Mouse (Mus musculus): ENCODE results near the gene Nemf. TPM values are rescaled to one million over a fixed set of nuclear protein-coding genes. Genes with fewer than 3 reads are reported as not detected.
A peak's percentile ranks its signal among the peaks of the same experiment; 100 is the strongest.

Nemf gene
- total RNA-seq, 4 experiments from 2014 or later: 43.7 to 46.5 (median 45.8) TPM

DNA sequence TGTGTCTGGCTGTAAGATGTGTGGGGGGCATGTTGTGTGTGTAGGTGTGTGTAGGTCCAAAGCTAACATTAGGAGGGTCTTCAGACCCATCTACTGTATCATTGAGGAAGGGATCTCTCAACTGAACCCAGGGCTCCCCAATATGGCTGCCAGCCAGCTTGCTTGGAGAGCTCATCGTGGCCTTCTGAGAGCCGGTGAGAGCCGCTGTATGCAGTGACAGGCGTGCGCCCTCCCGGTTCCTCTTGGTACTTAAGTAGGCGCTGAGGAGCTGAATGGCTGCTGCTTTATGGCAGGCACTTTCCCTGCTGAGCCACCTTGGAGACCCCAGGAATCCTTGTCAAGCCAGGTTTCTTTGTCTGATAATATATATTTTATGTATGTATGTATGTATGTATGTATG is 50.6 kb downstream of the Nemf start:
- no peak for DNase-seq (ENCODE audit: low spot score in 2 of 2)

DNA sequence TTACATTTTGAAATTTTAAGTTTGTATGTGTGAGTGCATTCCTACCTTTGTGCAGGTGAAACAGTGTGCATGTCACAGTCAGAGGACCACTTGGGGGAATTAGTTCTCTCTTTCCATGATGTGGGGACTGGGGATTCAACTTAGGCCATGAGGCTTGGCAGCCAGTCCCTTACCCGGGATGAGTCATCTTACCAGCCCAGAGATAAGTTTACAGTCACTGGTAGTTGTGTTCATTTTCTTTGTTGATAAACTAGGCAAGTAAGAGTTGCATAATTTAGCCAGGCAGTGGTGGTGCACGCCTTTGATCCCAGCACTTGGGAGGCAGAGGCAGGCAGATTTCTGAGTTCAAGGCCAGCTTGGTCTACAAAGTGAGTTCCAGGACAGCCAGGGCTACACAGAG is 52.9 kb downstream of the Nemf start:
- DNase-seq (ENCODE audit: low spot score in 2 of 2): no peak

- no peak for DNase-seq (ENCODE audit: low spot score in 2 of 2)
These were observed 54.8 kb downstream of the Nemf start for GRCm38 (mm10) chr12:69302171-69302570.

DNA sequence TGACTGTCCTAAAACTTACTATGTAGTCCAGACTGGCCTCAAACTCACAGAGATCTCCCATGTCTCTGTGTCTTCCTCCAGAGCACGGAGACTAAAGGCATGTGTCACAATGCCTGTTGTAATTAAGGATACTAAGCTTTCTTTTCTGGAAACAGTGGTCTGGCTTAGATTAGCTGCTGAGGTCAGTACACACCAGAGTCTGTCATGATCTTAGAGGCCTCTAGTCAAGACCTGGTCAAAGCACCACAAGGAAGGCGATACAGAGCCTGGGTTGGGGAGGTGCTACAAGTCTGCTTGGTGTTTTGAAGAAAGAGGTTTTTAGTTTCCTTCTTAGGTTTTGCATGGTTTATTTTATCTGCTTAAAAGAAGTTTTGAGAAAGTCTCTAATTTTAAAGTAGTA is 56.6 kb downstream of the Nemf start:
- no peak for DNase-seq (ENCODE audit: low spot score in 2 of 2)

GRCm38 (mm10) chr12:69299831-69300230 is 57.1 kb downstream of the Nemf start:
- DNase-seq (ENCODE audit: low spot score in 2 of 2): no peak

DNA sequence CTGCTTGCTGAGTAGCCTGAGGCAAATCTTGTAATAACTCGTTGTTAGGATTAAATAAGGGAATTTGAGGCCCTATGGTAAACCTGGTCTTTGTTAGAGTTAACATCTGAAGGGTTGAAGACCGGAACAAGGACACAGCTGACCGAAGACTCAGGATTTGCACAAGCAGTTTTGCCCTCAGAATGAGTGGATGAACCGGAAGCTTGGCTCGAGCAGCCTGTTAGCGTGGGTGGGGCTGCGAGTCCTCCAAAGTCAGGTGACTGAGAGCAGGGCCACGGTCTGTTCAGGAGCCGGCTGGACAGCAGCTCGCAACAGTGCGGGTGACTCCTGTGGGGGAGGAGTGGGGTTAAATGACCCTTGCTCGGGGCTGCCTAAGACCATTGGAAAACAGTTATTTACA is 57.7 kb downstream of the Nemf start:
- DNase-seq (ENCODE audit: low spot score in 2 of 2): no peak

DNA sequence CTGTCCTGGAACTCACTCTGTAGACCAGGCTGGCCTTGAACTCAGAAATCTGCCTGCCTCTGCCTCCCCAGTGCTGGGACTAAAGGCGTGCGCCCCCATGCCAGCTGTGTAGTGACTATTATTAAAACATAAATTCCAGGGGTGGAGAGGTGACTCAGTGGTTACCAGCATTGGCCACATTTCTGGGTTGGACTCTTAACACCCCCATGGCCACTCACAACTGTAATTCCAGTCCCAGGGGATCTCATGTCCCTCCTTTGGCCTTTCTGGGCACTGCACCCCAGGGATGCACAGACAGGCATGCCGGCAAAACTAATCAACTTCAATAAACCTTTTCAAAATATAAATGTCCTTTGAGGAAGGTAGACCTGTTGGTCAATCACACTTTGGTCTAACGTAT is 58.7 kb downstream of the Nemf start:
- DNase-seq (ENCODE audit: low spot score in 2 of 2): no peak

DNA sequence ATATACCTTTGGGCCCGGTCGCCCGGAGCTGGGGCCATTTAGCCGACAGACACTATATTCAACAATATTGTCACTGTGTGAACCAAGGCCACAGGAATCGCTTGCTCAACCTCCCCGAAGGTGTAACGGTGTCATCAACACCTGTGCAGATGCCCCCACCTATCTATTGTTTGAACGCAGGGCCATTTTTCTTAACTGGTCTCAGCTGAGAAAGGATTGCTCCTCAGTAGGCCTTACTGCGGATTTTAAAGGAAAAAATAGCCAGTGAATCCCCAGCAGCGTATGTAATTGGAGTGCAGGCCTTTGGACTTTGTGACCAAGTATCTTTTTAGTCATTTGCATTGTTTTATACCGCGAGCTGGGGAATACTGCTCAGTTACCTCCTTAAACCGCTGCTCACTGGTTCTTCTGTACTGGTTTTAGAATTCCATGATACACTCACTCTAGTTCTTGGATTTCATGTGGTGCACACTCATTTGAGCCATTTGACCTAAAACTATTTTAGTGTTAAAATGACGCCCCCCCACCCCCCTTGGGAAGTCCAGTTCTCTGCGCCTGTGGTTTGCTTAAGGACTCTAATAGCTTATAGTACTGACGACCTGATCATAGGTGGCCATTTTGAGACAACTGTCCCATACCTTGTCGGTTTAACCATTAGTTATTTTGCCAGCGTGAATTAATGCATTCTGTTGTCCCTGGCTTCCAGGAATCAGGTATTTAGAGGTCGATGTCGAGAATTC is 59.4 kb downstream of the Nemf start:
- no peak for DNase-seq (ENCODE audit: low spot score in 2 of 2)

DNA sequence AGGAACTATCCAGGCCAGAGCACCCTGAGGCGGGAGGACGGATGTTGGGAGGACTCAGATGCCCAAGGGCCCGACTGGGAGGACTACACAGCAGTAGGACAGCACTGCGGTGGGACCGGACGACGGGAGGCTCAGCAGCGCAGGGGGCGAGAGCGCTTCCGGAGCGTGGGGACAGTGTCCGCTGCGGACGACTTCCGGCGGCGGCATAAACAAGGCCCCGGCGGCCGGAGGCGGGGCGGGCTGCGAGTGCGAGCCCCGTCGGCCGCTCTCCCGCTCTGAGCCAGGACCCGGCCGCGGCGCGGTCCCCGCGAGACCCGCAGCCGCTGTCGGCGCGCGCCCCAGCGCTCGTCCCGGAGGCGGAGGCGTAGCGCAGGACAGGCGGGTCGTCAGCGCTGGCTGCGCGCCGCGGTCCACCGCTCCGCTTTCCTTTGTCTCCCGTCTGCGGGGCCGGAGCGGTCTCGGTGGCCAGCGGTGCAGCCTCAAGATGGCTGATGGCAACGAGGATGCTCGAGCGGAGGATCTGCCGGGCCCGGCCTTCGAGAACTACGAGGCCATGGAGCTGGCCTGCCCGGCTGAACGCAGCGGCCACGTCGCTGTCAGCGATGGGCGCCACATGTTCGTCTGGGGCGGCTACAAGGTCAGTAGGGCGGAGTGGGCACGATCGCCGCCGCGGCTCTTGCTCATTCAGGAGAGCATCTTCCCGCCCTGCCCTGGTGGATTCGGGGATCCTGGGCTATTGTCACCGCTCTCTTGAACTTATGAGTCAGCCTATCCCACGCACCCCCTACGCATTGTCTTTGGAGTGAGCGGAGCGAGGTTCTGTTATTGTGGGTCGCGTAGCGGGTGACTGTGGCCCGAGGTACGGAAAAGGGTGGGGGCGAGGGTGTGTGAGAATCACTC is 60.2 kb downstream of the Nemf start, which contains the start of gene Klhdc2:
Gene Klhdc2 (plus strand): TSS at position 171 of the 900 bp plus-strand sequence.
- peak; percentile 76 to 93 for DNase-seq (ENCODE audit: low spot score in 2 of 2)

- no peak for DNase-seq (ENCODE audit: low spot score in 2 of 2)
These were observed 61.3 kb downstream of the Nemf start for GRCm38 (mm10) chr12:69295651-69296050.

GRCm38 (mm10) chr12:69294936-69295335 is 62.0 kb downstream of the Nemf start:
- DNase-seq (ENCODE audit: low spot score in 2 of 2): no peak

DNA sequence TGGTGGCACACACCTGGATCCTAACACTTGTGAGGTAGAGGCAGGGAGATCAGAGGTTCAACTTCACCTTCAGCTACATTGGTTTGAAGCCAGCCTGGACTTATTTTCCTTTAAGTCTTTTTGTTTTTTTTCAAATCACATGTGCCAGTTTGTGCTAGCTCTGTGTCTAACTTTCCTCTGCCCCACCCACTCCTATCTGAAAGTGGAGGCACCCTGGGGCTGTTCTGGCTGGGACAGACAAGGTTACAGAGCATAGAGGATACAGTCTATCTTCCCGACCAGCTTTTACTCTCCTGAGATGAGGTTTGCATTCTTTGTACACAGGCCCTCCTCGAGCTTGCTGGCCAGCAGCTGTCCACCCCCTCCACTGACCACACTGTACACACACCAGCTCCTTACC is 63.1 kb downstream of the Nemf start:
- no peak for DNase-seq (ENCODE audit: low spot score in 2 of 2)

GRCm38 (mm10) chr12:69292401-69292800 is 64.6 kb downstream of the Nemf start:
- DNase-seq (ENCODE audit: low spot score in 2 of 2): no peak

- no peak for DNase-seq (ENCODE audit: low spot score in 2 of 2)
These were observed 68.3 kb downstream of the Nemf start for GRCm38 (mm10) chr12:69288699-69289098.

DNA sequence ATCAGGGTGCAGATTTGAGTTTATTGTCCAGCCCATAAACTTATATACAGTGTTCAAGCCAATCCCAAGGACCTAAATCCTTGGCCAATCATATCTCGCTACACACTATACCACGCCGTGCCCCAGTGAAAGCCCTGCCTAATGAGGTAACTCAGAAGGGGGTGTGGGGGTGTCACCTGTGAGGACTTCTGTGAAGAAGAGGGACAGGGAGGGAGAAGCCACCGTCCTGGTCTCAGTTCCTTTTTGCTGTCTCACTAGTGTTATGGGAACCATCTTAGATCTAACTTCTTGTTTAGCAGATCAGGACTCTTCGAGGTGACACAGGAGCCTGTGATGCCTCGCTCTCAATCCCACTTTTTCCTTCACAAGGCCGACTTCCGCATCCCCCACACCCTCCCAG is 69.4 kb downstream of the Nemf start:
- DNase-seq (ENCODE audit: low spot score in 2 of 2): no peak

- DNase-seq (ENCODE audit: low spot score in 2 of 2): no peak
These were observed 73.8 kb downstream of the Nemf start for GRCm38 (mm10) chr12:69283146-69283545.

DNA sequence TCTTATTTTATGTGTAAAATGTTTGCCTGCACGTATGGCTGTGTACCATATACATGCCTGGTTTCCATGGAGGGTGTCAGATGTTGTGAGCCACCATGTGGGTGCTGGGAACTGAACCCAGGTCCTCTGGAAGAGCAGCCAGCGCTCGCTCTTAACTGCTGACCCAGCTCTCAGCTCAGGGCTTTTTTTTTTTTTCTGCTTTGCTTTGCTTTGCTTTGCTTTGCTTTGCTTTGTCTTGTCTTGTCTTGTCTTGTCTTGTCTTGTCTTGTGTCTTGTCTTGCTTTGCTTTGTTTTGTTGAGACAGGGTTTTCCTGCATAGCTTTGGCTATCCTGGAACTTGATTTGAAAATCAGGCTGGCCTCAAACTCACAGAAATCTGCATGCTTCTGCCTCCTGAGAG is 76.0 kb downstream of the Nemf start:
- DNase-seq (ENCODE audit: low spot score in 2 of 2): no peak

- DNase-seq (ENCODE audit: low spot score in 2 of 2): no peak
These were observed 77.0 kb downstream of the Nemf start for GRCm38 (mm10) chr12:69279931-69280469.

GRCm38 (mm10) chr12:69268956-69269355 is 88.0 kb downstream of the Nemf start:
- DNase-seq (ENCODE audit: low spot score in 2 of 2): no peak

DNA sequence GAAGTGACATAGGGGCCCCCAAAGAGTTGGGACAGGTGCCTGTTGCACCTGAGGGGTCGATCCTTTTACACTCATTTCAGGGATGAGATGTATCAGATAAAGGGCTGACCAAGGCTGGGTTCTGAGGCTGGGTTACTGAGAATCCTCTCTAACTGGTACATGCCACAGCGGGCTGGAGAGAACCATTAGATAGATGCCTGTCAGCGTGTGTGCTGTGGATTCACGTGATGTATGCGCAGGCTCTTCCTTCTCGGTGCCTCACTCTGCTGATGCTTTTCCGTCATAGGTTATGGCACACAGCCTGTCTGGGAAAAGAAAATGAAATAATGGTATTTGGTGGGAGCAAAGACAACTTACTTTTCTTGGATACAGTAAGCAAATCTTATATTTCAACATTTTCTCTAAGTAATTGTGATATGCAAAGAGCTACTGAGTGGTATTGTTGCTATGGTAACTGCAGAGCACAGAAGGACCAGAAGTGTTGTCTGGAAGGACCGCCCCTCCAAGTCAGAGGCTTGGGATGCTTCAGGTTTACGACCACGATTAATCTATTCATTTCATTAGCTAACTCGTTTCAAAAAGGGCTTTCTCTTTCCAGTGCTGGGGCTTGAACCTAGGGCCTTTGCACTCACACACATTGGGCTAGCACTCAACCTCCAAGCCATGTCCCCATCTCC is 88.9 kb downstream of the Nemf start:
- no peak for DNase-seq (ENCODE audit: low spot score in 2 of 2)

DNA sequence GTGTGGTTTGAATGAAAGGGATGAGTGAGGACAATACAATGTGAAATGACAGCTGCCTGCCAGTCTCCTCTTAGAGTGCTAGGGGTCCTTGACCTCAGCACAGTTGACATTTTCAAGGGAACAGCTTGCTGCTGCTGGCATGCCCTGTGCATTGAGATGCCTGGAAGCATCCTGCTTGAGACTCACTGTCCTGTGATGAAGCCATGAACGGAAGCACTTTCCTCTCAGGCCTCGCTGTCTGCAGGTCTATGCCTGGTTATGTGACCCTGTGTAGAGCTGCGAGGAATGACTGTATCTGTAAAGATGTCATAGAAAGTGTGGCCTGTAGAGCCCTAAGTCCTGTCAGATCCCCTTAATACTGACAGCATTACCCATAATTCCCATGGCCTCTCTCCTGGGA is 91.9 kb downstream of the Nemf start:
- no peak for DNase-seq (ENCODE audit: low spot score in 2 of 2)

- DNase-seq (ENCODE audit: low spot score in 2 of 2): no peak
These were observed 94.7 kb downstream of the Nemf start for GRCm38 (mm10) chr12:69262251-69262650.

Measured in left cerebral cortex, adult 8-10 months (tissue).